Mouse (Mus musculus) heart, embryonic 13.5 days (tissue): ENCODE data around the gene Aass. TPM values are rescaled to one million over a fixed set of nuclear protein-coding genes. Genes with fewer than 3 reads are reported as not detected.

Experiments used
- ATAC-seq: fragments of 200-750 bp; cut with Nextera tagmentation; 2 replicates; pipeline ENCODE4 v1.8.0; 2017; ENCODE audit warnings: moderate TSS enrichment; ENCODE audit not compliant: insufficient number of reproducible peaks, low FRiP score, low TSS enrichment; ENCODE audit errors: extremely low read depth
- H3K27ac ChIP-seq: fragments of 300-500 bp; sonication (generic); replicated peaks from 2 replicates; pipeline ENCODE4 v1.5.1; 2015; ENCODE audit warnings: moderate library complexity, mild to moderate bottlenecking, inconsistent platforms
- H3K27me3 ChIP-seq: fragments of 300-500 bp; sonication (generic); replicated peaks from 2 replicates; pipeline ENCODE4 v1.6.1; 2015; ENCODE audit warnings: mild to moderate bottlenecking, inconsistent platforms
- H3K36me3 ChIP-seq: fragments of 300-500 bp; sonication (generic); 2 replicates; pipeline ENCODE4 v1.6.1; 2015; ENCODE audit warnings: mild to moderate bottlenecking, inconsistent platforms
- H3K4me1 ChIP-seq: fragments of 300-500 bp; sonication (generic); 2 replicates; pipeline ENCODE4 v1.6.1; 2015; ENCODE audit warnings: inconsistent platforms
- H3K4me2 ChIP-seq: fragments of 300-500 bp; sonication (generic); 2 replicates; pipeline ENCODE4 v1.6.1; 2015; ENCODE audit warnings: inconsistent platforms, mild to moderate bottlenecking, moderate library complexity
- H3K4me3 ChIP-seq: fragments of 300-500 bp; sonication (generic); 2 replicates; pipeline ENCODE4 v1.5.1; 2015; ENCODE audit warnings: moderate library complexity, mild to moderate bottlenecking, inconsistent platforms
- H3K9ac ChIP-seq: fragments of 300-500 bp; sonication (generic); 2 replicates; pipeline ENCODE4 v1.6.1; 2015; ENCODE audit warnings: inconsistent platforms, mild to moderate bottlenecking, moderate library complexity
- H3K9me3 ChIP-seq: fragments of 300-500 bp; sonication (generic); 2 replicates; pipeline ENCODE4 v1.6.1; 2016; ENCODE audit warnings: inconsistent platforms
- WGBS: fragments of 180-500 bp; shearing (Covaris S2); methylation state at CpG from one replicate; pipeline ENCODE4 v1.1.7; 2015; ENCODE audit warnings: mixed read lengths; 5-methylcytosine and 5-hydroxymethylcytosine counted together
- polyA plus RNA-seq: library from polyadenylated mRNA; unstranded; fragments of >200 nt; fragmentation: Nextera tagmentation; extraction: Ambion mirVana; gene quantifications from 2 replicates; pipeline ENCODE4 v1.2.1, GENCODE M21; 2015

The Aass gene
- polyA plus RNA-seq, 1 experiment from 2014 or later = 0.66 TPM

- H3K9ac ChIP-seq = no peak overlapping the region
- H3K27me3 ChIP-seq = no peaks in the 10 kb centered on the region
- no peak overlapping the region for H3K4me3 ChIP-seq
- H3K27ac ChIP-seq = no peak overlapping the region
- 74% methylated on average over 4 of the region's 4 CpGs for WGBS
- H3K4me1 ChIP-seq = no peaks in the 10 kb centered on the region
- 0 out of 2 replicates have a peak, but pooled peaks cover 9% of the 10 kb centered on the region for H3K9me3 ChIP-seq
- no peak overlapping the region for H3K4me2 ChIP-seq
- H3K36me3 ChIP-seq = no peaks in the 10 kb centered on the region
- no peak for ATAC-seq
Observed at GRCm38 (mm10) chr6:23048836-23049235, 84.0 kb downstream of the Aass start.

- Histone ChIP-seq H3K9ac (no peak overlapping the region), H3K9me3 (no peaks in the 10 kb centered on the region), H3K27ac (no peak overlapping the region), H3K4me2 (no peak overlapping the region), H3K4me1 (no peaks in the 10 kb centered on the region), H3K4me3 (no peak overlapping the region), H3K27me3 (no peaks in the 10 kb centered on the region), H3K36me3 (no peaks in the 10 kb centered on the region)
- 50% methylated on average over 1 of the region's 1 CpGs for WGBS
- ATAC-seq = no peak
Observed at GRCm38 (mm10) chr6:23028251-23028650, 104.5 kb downstream of the Aass start.

Other genes with a start within 250 kb of the Aass start
- gene Fezf1, start 115.4 kb upstream of the Aass start, polyA plus RNA-seq = 0.06 TPM in 1 of 2 replicates, not detected in the other